Mouse (Mus musculus) lung, adult 2 months (tissue): Measurements from ENCODE around the gene Vmn2r57. TPM values are rescaled to one million over a fixed set of nuclear protein-coding genes. Genes with fewer than 3 reads are reported as not detected.
A peak's percentile ranks its signal among the peaks of the same experiment; 100 is the strongest.
"Not testable (repeated sequence)": the region's sequence is repeated elsewhere in the genome, so short reads cannot be mapped to it uniquely, and the experiment has no call there.

ENCODE experiments used
- DNase-seq: peaks from one replicate; pipeline ENCODE4 v3.0.0; 2022
- H3K4me1 ChIP-seq: fragments of 200-500 bp; 2 replicates; pipeline ENCODE4 v1.6.1; 2011; ENCODE audit warnings: low read length; ENCODE audit not compliant: control insufficient read depth, insufficient read depth
- H3K4me3 ChIP-seq: fragments of 200-500 bp; replicated peaks from 2 replicates; pipeline ENCODE3; 2011; ENCODE audit warnings: low read depth, mild to moderate bottlenecking, control low read depth, low read length; ENCODE audit errors: extremely low read depth
- CTCF ChIP-seq: fragments of 200-500 bp; IDR thresholded peaks from 2 replicates; pipeline ENCODE4 v1.5.1; 2011; ENCODE audit warnings: mild to moderate bottlenecking, low read length, control low read depth; ENCODE audit not compliant: insufficient read depth
- POLR2A ChIP-seq: fragments of 200-500 bp; IDR thresholded peaks from 2 replicates; pipeline ENCODE4 v1.6.1; 2011; ENCODE audit warnings: low read depth, mild to moderate bottlenecking, control low read depth, low read length, borderline replicate concordance; ENCODE audit errors: extremely low read depth
- WGBS: fragments of 180-500 bp; shearing (Covaris S2); methylation state at CpG from one replicate; pipeline ENCODE4 v1.1.7; 2018; 5-methylcytosine and 5-hydroxymethylcytosine counted together
- polyA plus RNA-seq: library from polyadenylated mRNA; depleted of rRNA; stranded (reverse); fragments of >200 nt; gene quantifications from 2 replicates; pipeline ENCODE4 v1.2.3, GENCODE M21; 2012; rRNA removed

Gene Vmn2r57
- 0.06 TPM in 2 replicates for polyA plus RNA-seq

DNA sequence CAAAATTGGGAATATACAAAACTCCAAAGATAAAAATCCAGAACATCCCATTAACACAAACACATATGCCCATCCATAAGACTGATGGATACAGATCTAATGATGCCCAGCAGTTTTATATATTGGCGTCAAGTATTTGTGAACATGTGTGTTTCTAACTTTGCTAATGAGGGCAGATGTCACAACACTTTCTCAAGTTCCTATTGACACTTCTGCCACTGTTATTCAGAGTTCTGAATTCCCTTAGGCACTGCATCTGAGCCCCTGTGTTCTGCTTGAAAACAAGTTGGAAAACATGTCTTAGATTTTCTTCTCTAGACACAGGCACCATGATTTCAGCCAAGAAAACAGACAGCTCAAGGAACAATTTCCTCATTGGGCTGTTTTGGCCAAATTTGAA, at the start of gene Vmn2r57:
Gene Vmn2r57, minus strand, starts transcription at position 101 of the 400 bp plus-strand sequence.
- whole genome bisulfite sequencing, result 57% methylated on average over 1 of the region's 1 CpGs
- not testable (repeated sequence) for H3K4me1 ChIP-seq, H3K4me3 ChIP-seq, DNase-seq

DNA sequence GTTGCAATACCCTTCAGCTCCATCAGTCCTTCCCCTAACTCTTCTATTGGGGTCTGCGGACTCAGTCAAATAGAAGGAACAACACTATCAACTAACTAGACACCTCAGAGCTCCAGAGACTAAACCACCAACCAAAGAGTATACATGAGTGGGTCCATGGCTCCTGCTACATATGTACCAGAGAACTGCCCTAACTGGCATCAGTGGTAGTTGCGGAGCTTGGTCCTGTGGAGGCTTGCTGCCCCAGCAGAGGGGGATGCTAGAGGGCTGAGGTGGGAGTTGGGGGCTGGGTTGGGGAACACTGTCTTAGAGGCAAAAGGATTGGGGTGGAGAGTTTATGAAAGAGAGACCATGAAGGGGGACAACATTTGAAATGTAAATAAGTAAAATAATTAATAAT, 49.4 kb upstream of the Vmn2r57 start:
- Histone ChIP-seq H3K4me1 (no peaks in the 10 kb centered on the region), H3K4me3 (no peak overlapping the region)
- WGBS, result 98% methylated on average over 2 of the region's 2 CpGs
- TF ChIP-seq CTCF, result no peak
- no peak for TF ChIP-seq POLR2A
- no peak for DNase-seq

DNA sequence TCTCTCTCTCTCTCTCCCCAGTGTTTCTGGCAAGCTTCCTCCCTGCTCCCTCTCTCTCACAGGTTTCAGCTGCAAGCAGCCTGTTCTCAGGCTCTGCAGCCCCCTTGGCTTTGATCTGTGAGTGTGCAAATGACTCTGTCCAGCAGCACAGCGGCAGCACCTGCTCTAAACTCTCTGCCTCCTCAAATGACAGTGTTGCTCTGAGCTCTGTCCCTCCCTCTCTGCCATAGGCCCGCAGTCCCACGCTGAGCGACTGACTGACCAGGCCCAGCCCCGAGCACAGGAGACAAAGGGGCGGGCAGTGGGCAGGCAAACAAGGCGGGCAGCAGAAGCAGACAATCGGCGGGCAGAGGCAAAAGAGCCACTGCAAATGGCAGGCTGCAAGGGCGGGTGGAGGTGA, 3.4 kb upstream of the Vmn2r57 start:
- Histone ChIP-seq H3K4me1 (no peaks in the 10 kb centered on the region), H3K4me3 (no peak overlapping the region)
- no peak for DNase-seq
- TF ChIP-seq POLR2A, result no peak
- no peak for TF ChIP-seq CTCF
- WGBS, result 16% methylated on average over 10 of the region's 10 CpGs

DNA sequence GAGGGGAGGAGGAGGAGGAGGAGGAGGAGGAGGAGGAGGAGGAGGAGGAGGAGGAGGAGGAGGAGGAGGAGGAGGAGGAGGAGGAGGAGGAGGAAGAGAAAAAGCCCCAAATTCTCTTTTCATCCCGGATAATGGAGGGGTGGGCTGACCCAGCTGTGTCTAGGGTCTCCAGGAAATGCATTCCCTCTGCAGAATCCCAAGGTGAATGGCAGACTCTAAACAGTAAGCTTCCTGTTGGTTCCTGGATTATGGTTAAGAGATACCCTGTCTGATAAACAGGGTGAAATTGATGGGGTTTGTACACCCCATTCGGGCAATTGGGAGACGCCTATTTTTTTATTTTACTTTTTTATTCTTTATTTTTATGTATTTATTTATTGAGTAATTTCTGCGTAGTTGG, 54.4 kb downstream of the Vmn2r57 start:
- DNase-seq, result no peak
- WGBS, result 64% methylated on average over 4 of the region's 4 CpGs
- no peaks in the 10 kb centered on the region for H3K4me1 ChIP-seq
- TF ChIP-seq POLR2A (no peak), CTCF (no peak)
- no peak overlapping the region for H3K4me3 ChIP-seq

DNA sequence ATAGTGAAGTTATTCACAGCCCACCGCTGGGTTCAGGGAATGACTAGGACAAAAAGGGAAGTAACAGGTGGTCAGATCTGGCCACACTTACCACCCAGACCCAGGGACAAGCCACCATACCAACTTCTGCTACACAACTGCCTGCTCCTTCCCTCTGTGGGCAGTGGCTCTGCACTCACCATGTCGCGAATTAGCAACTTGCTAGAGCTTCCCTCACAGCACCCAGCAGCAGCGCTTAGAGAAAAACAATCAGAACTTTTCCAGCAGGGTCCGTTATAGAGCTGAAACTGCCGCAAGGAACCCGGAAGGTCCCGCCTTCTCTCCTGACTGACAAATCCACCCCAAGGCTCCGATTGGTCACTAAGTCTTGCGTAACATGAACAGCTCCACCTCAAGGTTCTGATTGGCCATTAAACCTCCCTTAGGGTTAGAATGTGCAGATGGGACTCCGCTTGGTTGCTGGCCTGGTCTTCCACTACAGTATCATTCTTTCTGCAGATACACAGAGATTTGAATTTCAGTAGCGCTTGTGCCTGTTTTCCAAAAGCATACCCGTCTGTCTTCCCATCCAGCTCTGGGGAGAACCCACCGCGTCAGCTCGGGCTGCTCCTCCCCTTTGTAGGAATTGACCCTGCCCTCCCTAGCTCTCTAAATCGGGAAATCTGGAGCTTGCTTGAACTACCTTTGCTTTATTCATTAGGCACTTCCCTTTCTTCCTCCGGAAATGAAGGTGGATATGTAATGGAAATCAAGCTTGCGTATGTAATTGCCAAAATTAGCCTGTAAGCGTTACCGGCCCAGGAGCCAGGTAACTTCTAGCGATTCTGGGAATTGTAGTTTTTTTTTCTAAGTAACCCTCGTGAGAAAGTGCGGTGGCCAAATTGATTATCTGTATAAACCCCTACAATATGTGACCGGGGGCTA, 55.2 kb downstream of the Vmn2r57 start, which contains the start of gene AI987944:
Gene AI987944, minus strand, starts transcription at position 332 of the 924 bp plus-strand sequence.
- under 1% methylated on average over 25 of the region's 25 CpGs for WGBS
- DNase-seq, result peak; percentile 82
- H3K4me3 ChIP-seq, result peak within 1 kb of the TSS; percentile 93
- H3K4me1 ChIP-seq, result no peaks in the 10 kb centered on the region
- no peak for TF ChIP-seq CTCF
- TF ChIP-seq POLR2A, result 0 out of 2 replicates have a peak, but pooled peaks have one; percentile 39

Other genes with a start within 250 kb of the Vmn2r57 start
- 2.1 and 3.5 TPM in 2 replicates for gene AI987944, start 55.3 kb downstream of the Vmn2r57 start, polyA plus RNA-seq
- gene Gm20449, start 50.7 kb upstream of the Vmn2r57 start, polyA plus RNA-seq, result 0.02 and 0.03 TPM in 2 replicates
- gene AW146154, start 51.2 kb upstream of the Vmn2r57 start, polyA plus RNA-seq, result 3.5 and 5.3 TPM in 2 replicates
- gene Gm6871, start 125.0 kb upstream of the Vmn2r57 start, polyA plus RNA-seq, result not detected in 2 replicates
- 1.8 and 4.3 TPM in 2 replicates for gene 2610021A01Rik, start 150.5 kb upstream of the Vmn2r57 start, polyA plus RNA-seq
- gene Zfp788, start 184.5 kb upstream of the Vmn2r57 start, polyA plus RNA-seq, result 1.1 and 1.5 TPM in 2 replicates